Mouse (Mus musculus) ovary, adult 10 weeks (tissue): ENCODE data around the gene Tomm22. TPM values are rescaled to one million over a fixed set of nuclear protein-coding genes. Genes with fewer than 3 reads are reported as not detected.

Experiments used
- polyA plus RNA-seq: library from polyadenylated mRNA; stranded (reverse); fragments of 350-450 nt; fragmentation: Illumina TruSeq; extraction: RNeasy Lipid Tissue Mini Kit (QIAGEN cat#74804); gene quantifications from one replicate; pipeline ENCODE4 v1.2.3, GENCODE M21; 2014

Gene Tomm22
- polyA plus RNA-seq = 270 TPM

GRCm38 (mm10) chr15:79670249-79670971, at the start of gene Tomm22:
Gene Tomm22 (plus strand): TSS chr15:79670861.

DNA sequence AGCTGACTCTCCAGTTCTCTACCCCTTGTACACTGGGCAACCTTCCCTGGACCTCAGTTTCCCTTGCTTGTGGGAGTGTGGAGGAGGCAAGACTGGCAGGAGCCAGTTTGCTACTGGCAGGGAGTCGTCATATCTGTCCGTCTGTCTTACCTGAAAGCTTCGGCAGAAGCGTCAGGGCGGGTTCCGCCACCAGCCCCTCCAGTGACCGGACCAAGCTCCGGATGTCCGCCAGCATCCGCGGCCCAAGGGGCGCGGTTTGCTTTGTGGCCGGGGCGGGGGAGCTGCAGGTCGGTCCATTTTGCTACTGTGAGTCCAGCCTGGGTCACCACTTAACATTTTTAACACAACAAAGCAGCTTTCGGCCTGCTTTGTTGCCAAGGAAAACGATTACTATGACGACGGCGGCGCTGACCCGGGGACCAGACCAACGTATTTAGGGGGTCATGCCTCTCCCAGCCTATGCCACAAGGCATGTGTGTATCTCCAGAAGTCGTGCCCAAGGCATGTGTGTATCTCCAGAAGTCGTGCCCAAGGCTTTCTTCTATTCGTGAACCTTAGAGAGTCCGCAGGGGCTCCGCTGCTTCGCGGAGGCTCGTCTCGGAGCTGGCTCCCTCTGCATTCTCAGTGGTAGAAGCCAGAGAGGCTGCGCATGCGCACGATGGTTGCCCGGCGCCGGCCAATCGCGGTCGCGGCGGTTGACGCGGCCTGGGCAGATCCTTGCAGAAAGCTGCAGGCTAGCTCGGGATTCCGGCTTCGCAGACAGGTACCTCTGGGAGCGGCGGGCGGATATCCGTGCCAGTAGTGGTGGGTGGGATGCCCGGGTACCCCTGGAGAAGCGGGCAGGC, 11.9 kb upstream of the Tomm22 start, which contains the start of the genes Fam227a and Cby1:
Fam227a (minus strand) TSS at position 426 of the 845 bp plus-strand sequence.
Cby1 (plus strand) TSS at position 669 of the 845 bp plus-strand sequence.

DNA sequence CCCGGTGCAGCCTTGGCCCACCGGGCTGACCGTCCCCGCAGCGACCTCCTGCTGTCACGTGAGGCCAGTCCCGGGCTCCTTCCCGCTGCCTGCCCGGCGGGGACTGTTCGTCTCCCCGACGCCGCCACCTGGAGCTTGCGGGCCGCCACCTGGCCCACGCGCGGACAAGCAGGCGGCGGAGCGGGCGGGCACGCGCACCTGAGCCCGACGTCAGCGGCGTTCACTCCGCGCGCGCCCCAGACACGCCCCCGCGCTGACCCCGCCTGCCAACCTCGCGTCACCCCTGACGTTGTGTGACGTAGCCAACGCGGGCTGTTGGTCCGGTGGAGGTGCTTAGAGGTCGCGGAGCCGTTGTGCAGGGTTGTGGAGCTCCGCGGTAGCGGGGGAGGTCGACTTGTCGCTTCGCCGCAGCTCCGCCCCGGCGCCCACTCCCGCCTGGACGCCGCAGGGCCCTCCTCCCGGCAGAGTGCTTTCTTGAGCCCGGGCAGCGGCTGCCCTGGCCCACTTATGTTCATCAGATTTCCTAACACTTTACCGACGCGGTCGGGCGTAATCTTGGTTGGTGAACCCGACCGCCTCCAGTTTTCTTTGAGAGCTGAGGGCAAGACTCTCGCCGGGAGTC, 17.1 kb downstream of the Tomm22 start, which contains the start of gene Josd1:
Josd1 (minus strand) TSS at position 274 of the 622 bp plus-strand sequence.

GRCm38 (mm10) chr15:79690426-79691022, 19.9 kb downstream of the Tomm22 start, which contains the start of gene Gtpbp1:
Gene Gtpbp1 (plus strand): TSS chr15:79690845.

Other genes with a start within 250 kb of the Tomm22 start
- gene Csnk1e, start 215.3 kb upstream of the Tomm22 start, polyA plus RNA-seq = 13.7 TPM
- not detected for gene Kcnj4, start 165.6 kb upstream of the Tomm22 start, polyA plus RNA-seq
- 14.0 TPM for gene Kdelr3, start 154.4 kb upstream of the Tomm22 start, polyA plus RNA-seq
- gene Ddx17, start 124.1 kb upstream of the Tomm22 start, polyA plus RNA-seq = 237 TPM
- gene Dmc1, start 65.8 kb upstream of the Tomm22 start, polyA plus RNA-seq = 1.3 TPM
- 1.5 TPM for gene Fam227a, start 11.9 kb upstream of the Tomm22 start, polyA plus RNA-seq
- 2.4 TPM for gene Cby1, start 11.7 kb upstream of the Tomm22 start, polyA plus RNA-seq
- 24.8 TPM for gene Josd1, start 17.1 kb downstream of the Tomm22 start, polyA plus RNA-seq
- 1.2 TPM for gene Gtpbp1, start 20.0 kb downstream of the Tomm22 start, polyA plus RNA-seq
- gene Sun2, start 71.7 kb downstream of the Tomm22 start, polyA plus RNA-seq = 6.8 TPM
- gene Dnal4, start 107.0 kb downstream of the Tomm22 start, polyA plus RNA-seq = 1.7 TPM
- gene Nptxr, start 133.9 kb downstream of the Tomm22 start, polyA plus RNA-seq = 0.86 TPM
- gene Npcd, start 163.4 kb downstream of the Tomm22 start, polyA plus RNA-seq = not detected
- 8.3 TPM for gene Cbx6, start 163.8 kb downstream of the Tomm22 start, polyA plus RNA-seq
- gene Apobec3, start 220.8 kb downstream of the Tomm22 start, polyA plus RNA-seq = 14.4 TPM